In genomic region chr17:31078581-31078980, GRCm38 (mm10) we compare ENCODE assay signal across 12 mouse cellular contexts. TPM values are rescaled to one million over a fixed set of nuclear protein-coding genes. Genes with fewer than 3 reads are reported as not detected.
DNase-seq lines count a peak whose midpoint lies in the region; ATAC-seq and TF ChIP-seq lines count a peak whose summit lies in the region.
"Had no signal": no experiment of that assay in that cellular context is flagged by ENCODE, and none has a peak within 500 bp of the region (broad histone marks: within the 10 kb centered on the region; RNA-seq: fewer than 3 reads in every experiment).

No protein-coding gene starts in this region.

- WGBS in heart, embryonic 15.5 days = 85% methylated on average over 11 of the region's 11 CpGs
- WGBS in lung, embryonic 14.5 days = 71% methylated on average over 11 of the region's 11 CpGs
- WGBS in lung, adult 2 months = 60% methylated on average over 11 of the region's 11 CpGs
- 75% methylated on average over 11 of the region's 11 CpGs for WGBS in hindbrain, postnatal 0 days
- 87% methylated on average over 11 of the region's 11 CpGs for WGBS in midbrain, postnatal 0 days

- H3K4me3 ChIP-seq in heart, embryonic 15.5 days = no peak overlapping the region
- no peak overlapping the region for H3K4me3 ChIP-seq in lung, embryonic 14.5 days (ENCODE audit: low read depth, low read length)
- H3K4me3 ChIP-seq in lung, adult 2 months (replicated peaks; ENCODE audit: extremely low read depth, low read depth, low read length) = no peak overlapping the region
- H3K4me3 ChIP-seq in hindbrain, postnatal 0 days (ENCODE audit: low read length) = no peak overlapping the region
- H3K4me3 ChIP-seq in midbrain, postnatal 0 days (ENCODE audit: low read depth, low read length) = no peak overlapping the region

- H3K9me3 ChIP-seq in heart, embryonic 15.5 days (replicated peaks) = no peaks in the 10 kb centered on the region
- no peaks in the 10 kb centered on the region for H3K9me3 ChIP-seq in lung, embryonic 14.5 days (ENCODE audit: low read depth, low read length)
- H3K9me3 ChIP-seq in hindbrain, postnatal 0 days (ENCODE audit: low read length) = no peaks in the 10 kb centered on the region
- no peaks in the 10 kb centered on the region for H3K9me3 ChIP-seq in midbrain, postnatal 0 days (ENCODE audit: low read length)

- no peak for ATAC-seq in heart, embryonic 15.5 days (replicated peaks; ENCODE audit: insufficient number of reproducible peaks, insufficient read depth, low FRiP score, low read depth)
- ATAC-seq in lung, embryonic 14.5 days (ENCODE audit: insufficient read depth) = no peak
- no peak for ATAC-seq in hindbrain, postnatal 0 days
- no peak for ATAC-seq in midbrain, postnatal 0 days (ENCODE audit: low FRiP score)
- ATAC-seq: Patski had no signal

- no peak for TF ChIP-seq POLR2A in lung, adult 2 months (IDR thresholded peaks at IDR 0.05; ENCODE audit: borderline replicate concordance, extremely low read depth, low read depth, low read length)

- H3K27ac ChIP-seq in heart, embryonic 15.5 days = peak overlapping the region; percentile 75
- peak overlapping the region; percentile 70; the same call in 1 of the 2 replicates for H3K27ac ChIP-seq in lung, embryonic 14.5 days (ENCODE audit: low read depth)
- peak overlapping the region; percentile 45; the same call in 1 of the 2 replicates for H3K27ac ChIP-seq in hindbrain, postnatal 0 days
- 0 out of 2 replicates have a peak overlapping the region, but pooled peaks have one; percentile 12 for H3K27ac ChIP-seq in midbrain, postnatal 0 days (ENCODE audit: low read depth, low read length)

- no peaks in the 10 kb centered on the region for H3K36me3 ChIP-seq in heart, embryonic 15.5 days
- H3K36me3 ChIP-seq in lung, embryonic 14.5 days (ENCODE audit: insufficient read depth) = no peaks in the 10 kb centered on the region
- H3K36me3 ChIP-seq in hindbrain, postnatal 0 days (ENCODE audit: insufficient read depth, low read length) = no peaks in the 10 kb centered on the region
- no peaks in the 10 kb centered on the region for H3K36me3 ChIP-seq in midbrain, postnatal 0 days (ENCODE audit: insufficient read depth, low read length)

- no peak overlapping the region for H3K4me2 ChIP-seq in heart, embryonic 15.5 days
- no peak overlapping the region for H3K4me2 ChIP-seq in lung, embryonic 14.5 days
- no peak overlapping the region for H3K4me2 ChIP-seq in hindbrain, postnatal 0 days (ENCODE audit: low read depth, low read length)
- no peak overlapping the region for H3K4me2 ChIP-seq in midbrain, postnatal 0 days (ENCODE audit: low read depth, low read length, poor library complexity, severe bottlenecking)

- intact Hi-C loops in heart, postnatal 14 days (cut with DNase I) = no loop called here
- intact Hi-C loops in left cerebral cortex, postnatal 36 days (cut with DNase I) = loop anchor here (5.0 kb wide), 1 partner anchor 241 kb away; no protein-coding TSS in a partner anchor

- peaks cover 42% of the 10 kb centered on the region for H3K4me1 ChIP-seq in heart, embryonic 15.5 days (replicated peaks)
- H3K4me1 ChIP-seq in lung, embryonic 14.5 days (ENCODE audit: insufficient read depth) = peaks cover 8% of the 10 kb centered on the region
- peaks cover 33% of the 10 kb centered on the region for H3K4me1 ChIP-seq in lung, adult 2 months (ENCODE audit: control insufficient read depth, insufficient read depth, low read length)
- peaks cover 19% of the 10 kb centered on the region for H3K4me1 ChIP-seq in hindbrain, postnatal 0 days (ENCODE audit: insufficient read depth, low read length)
- peaks cover 19% of the 10 kb centered on the region for H3K4me1 ChIP-seq in midbrain, postnatal 0 days (ENCODE audit: insufficient read depth, low read length)

- no peaks in the 10 kb centered on the region for H3K27me3 ChIP-seq in heart, embryonic 15.5 days
- H3K27me3 ChIP-seq in lung, embryonic 14.5 days (ENCODE audit: insufficient read depth, low read length) = no peaks in the 10 kb centered on the region
- no peaks in the 10 kb centered on the region for H3K27me3 ChIP-seq in hindbrain, postnatal 0 days (ENCODE audit: insufficient read depth, low read length)
- no peaks in the 10 kb centered on the region for H3K27me3 ChIP-seq in midbrain, postnatal 0 days (ENCODE audit: insufficient read depth, low read length)
- H3K27me3 ChIP-seq: Patski had no signal

- no peak for DNase-seq in heart, postnatal 14 days
- DNase-seq in lung, embryonic 14.5 days = no peak
- DNase-seq in lung, adult 2 months = no peak
- DNase-seq in hindbrain, postnatal 0 days (ENCODE audit: low spot score) = no peak
- DNase-seq in midbrain, postnatal 0 days (ENCODE audit: low spot score) = no peak
- DNase-seq in left cerebral cortex, postnatal 36 days (ENCODE audit: low spot score in 2 of 2) = no peak
- no peak for DNase-seq in spleen, adult 18-20 months
- DNase-seq: adrenal gland, postnatal 10 days; right cerebral cortex, adult 18-20 months had no signal

- no peak for TF ChIP-seq CTCF in lung, embryonic 14.5 days (IDR thresholded peaks at IDR 0.05; ENCODE audit: low read depth)
- no peak for TF ChIP-seq CTCF in lung, adult 2 months (IDR thresholded peaks at IDR 0.05; ENCODE audit: insufficient read depth, low read length)
- no peak for TF ChIP-seq CTCF in hindbrain, postnatal 0 days (IDR thresholded peaks at IDR 0.05; ENCODE audit: low read depth)
- no peak for TF ChIP-seq CTCF in midbrain, postnatal 0 days (IDR thresholded peaks at IDR 0.05)

- H3K9ac ChIP-seq in heart, embryonic 15.5 days = no peak overlapping the region
- no peak overlapping the region for H3K9ac ChIP-seq in lung, embryonic 14.5 days
- H3K9ac ChIP-seq in hindbrain, postnatal 0 days (replicated peaks; ENCODE audit: low read length) = no peak overlapping the region
- no peak overlapping the region for H3K9ac ChIP-seq in midbrain, postnatal 0 days (replicated peaks; ENCODE audit: low read length, poor library complexity, severe bottlenecking)

RNA-seq across cellular contexts. Expression of gene Abcg1, which starts 21.1 kb away (rescaled TPM):
- 10.4 and 12.1 TPM in 2 replicates for polyA plus RNA-seq in heart, embryonic 15.5 days (2015; fragmentation: Nextera tagmentation; extraction: Ambion mirVana)
- total RNA-seq in heart, postnatal 14 days (2021) = 10 to 100 TPM; 11.0 to 13.5 TPM
- 8.4 and 9.6 TPM in 2 replicates for polyA plus RNA-seq in lung, embryonic 14.5 days (2014; fragmentation: Nextera tagmentation; extraction: Ambion mirVana)
- polyA plus RNA-seq in lung, adult 2 months (2012; rRNA removed) = 53.2 and 57.4 TPM in 2 replicates
- 34.9 and 40.7 TPM in 2 replicates for total RNA-seq in hindbrain, postnatal 0 days (2014; rRNA removed)
- 17.4 and 18.9 TPM in 2 replicates for polyA plus RNA-seq in hindbrain, postnatal 0 days (2015; fragmentation: Nextera tagmentation; extraction: Ambion mirVana)
- 29.2 and 38.7 TPM in 2 replicates for total RNA-seq in midbrain, postnatal 0 days (2014; rRNA removed)
- polyA plus RNA-seq in midbrain, postnatal 0 days (2015; fragmentation: Nextera tagmentation; extraction: Ambion mirVana) = 19.6 and 20.7 TPM in 2 replicates
- 10 to 100 TPM; 65.5 to 77.2 TPM for total RNA-seq in left cerebral cortex, postnatal 36 days (2021)

RNA-seq across cellular contexts. Expression of gene Tff3, which starts 50.9 kb away (rescaled TPM):
- 0.43 TPM in 1 of 2 replicates, not detected in the other for polyA plus RNA-seq in heart, embryonic 15.5 days (2015; fragmentation: Nextera tagmentation; extraction: Ambion mirVana)
- not detected for total RNA-seq in heart, postnatal 14 days (2021)
- not detected in 2 replicates for polyA plus RNA-seq in lung, embryonic 14.5 days (2014; fragmentation: Nextera tagmentation; extraction: Ambion mirVana)
- polyA plus RNA-seq in lung, adult 2 months (2012; rRNA removed) = 20.4 TPM in 1 of 2 replicates, not detected in the other
- total RNA-seq in hindbrain, postnatal 0 days (2014; rRNA removed) = not detected in 2 replicates
- polyA plus RNA-seq in hindbrain, postnatal 0 days (2015; fragmentation: Nextera tagmentation; extraction: Ambion mirVana) = 0.44 and 0.55 TPM in 2 replicates
- total RNA-seq in midbrain, postnatal 0 days (2014; rRNA removed) = not detected in 2 replicates
- 0.52 and 0.83 TPM in 2 replicates for polyA plus RNA-seq in midbrain, postnatal 0 days (2015; fragmentation: Nextera tagmentation; extraction: Ambion mirVana)
- not detected for total RNA-seq in left cerebral cortex, postnatal 36 days (2021)
- total RNA-seq: adrenal gland, postnatal 10 days; layer of hippocampus, postnatal 25 days had no signal
- polyA plus RNA-seq: Patski had no signal

Comparison
In these comparisons a context has a peak if more than half of its experiments do, and no peak if none do; other contexts are left out.
1. H3K27ac ChIP-seq: peak in every context shown above with its lines; median percentile 75 in heart, embryonic 15.5 days; 70 in lung, embryonic 14.5 days; 45 in hindbrain, postnatal 0 days; 12 in midbrain, postnatal 0 days.